Mouse (Mus musculus): ENCODE results near the gene Tmeff1.

The Tmeff1 gene

DNA sequence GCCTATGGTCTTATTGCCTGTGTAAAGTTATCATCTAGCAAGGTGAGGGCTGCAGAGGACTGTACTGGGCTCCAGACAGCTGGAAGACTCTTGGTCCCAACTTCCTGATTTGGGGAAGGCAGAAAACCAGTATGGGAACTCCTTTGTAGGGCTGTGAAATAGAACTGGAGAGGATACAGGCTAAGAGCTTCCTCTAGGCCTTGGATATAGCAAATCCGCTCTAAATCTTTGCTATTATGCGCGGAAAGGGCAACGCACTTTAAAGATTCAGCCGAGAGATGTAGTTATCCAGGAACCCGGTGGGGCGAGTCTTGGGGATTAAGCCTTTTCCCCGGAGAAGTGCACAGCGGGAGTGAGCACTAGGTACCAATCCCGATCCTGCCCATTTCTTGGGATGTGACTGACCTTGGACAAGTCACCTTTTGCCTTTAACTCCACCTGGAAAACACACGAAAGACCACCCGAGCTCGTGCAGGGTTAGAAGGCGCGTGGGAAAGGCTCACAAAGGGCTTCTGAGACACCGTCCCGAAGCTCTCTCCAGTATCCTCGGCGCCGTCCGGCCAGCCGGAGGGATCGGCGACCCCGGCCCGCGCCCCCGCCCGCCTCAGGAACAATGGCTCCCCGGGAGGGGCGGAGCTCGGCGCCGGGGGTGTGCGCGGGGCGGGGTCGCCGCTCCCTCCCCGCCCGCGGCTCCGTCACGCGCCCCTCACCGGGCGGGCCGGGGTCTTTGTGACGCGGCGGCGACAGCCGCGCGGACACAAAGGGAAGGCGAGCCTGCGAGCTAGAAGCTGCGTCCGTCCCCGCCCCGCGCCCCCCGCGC lies at the start of gene Tmeff1:
TSS of gene Tmeff1 (plus strand) at position 754 of the 820 bp plus-strand sequence.
- no peak for DNase-seq

DNA sequence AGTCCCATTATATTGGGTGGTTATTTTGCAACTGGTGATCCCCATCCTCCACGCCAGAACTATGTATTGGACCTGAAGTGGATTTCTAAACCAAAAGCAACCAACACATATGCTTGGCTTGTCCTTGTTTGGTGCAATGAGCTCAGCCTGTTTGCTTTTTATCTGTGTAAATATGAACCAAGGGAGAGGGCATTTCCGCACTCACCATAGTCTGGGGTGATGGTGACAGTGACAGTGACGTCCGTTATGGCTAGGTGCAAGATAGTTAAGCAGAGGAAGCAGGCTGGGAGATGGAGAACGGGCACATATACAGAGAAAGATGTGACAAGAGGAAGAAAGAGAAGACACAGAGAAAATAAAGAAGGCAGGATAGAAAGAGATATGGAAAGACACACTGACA lies 48.7 kb upstream of the Tmeff1 start:
- no peak for DNase-seq

DNA sequence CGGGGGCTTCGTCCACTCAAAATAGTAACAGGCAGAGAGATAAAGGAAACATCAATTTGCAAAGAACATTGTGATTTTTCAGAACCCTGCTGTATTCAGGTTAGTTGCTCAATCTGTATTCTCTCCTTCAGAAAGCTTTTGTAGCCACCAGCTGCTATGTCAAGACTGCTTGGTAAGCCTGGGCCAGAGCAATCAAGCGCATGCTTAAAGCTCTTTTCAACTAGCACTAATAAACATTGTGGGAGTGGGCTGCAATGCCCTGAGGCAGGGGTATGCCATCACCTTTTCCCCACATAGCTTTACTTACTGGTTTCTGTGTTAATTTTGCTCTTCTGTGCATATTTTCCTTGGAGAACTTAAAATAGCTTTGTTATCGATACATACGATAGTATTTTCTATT lies 48.0 kb upstream of the Tmeff1 start:
- no peak for DNase-seq

DNA sequence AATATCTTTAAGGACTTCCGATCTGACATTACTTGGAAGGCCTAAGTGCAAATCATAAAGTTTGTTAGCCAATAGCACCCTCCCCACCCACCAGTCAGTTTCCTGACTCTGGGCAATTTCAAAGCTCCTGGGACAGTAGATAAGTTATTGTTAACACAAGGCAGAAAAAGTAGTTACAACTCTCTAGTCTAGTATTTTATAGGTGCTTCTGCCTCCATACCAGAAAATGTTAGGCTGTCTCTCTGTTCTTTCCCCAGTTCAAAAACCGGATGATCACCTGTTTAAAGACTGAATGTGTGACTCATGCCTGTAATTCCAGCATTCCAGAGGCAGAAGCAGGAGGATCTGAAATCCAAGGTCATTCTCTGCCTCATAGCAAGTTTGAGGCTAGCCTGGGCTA lies 46.4 kb upstream of the Tmeff1 start:
- DNase-seq, result no peak

DNA sequence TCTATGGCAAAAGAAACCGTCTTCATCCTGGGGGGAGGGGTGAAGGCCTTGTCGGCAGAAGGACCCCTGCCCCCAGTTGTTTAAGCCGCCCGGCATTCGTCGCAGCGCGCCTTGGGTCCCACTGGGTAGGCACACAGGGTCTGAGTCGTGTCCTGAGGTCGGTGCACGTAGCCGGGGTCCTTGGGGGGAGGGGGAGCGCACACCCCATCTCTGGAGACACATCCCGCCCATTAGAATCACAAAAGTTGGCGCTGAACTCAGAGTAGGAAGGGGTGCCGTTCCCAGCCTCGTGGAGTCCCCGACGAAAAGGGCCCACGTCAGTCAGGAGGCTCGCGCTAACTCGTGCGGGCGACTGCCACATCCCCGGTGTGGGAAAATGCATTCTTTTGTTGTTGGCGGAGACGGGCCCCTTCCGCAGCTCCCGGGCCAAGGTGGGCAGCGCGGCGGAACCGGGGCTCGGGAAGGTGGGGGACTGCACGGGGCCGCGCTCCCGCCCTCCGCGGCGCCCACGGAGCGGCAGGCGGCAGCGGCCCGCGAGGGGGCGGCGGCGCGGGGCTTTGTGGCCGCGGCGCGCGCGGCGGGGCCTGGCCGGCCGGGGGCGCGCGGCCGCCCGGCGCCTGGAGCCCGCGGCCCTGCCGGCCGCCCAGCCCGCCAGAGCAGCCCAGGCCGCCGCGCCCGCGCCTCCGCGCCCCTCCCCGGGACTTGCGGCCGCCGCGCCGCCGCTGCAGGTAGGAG lies 45.0 kb upstream of the Tmeff1 start, which contains the start of gene Msantd3:
TSS of gene Msantd3 (plus strand) at position 95 of the 735 bp plus-strand sequence.
- DNase-seq, result no peak

DNA sequence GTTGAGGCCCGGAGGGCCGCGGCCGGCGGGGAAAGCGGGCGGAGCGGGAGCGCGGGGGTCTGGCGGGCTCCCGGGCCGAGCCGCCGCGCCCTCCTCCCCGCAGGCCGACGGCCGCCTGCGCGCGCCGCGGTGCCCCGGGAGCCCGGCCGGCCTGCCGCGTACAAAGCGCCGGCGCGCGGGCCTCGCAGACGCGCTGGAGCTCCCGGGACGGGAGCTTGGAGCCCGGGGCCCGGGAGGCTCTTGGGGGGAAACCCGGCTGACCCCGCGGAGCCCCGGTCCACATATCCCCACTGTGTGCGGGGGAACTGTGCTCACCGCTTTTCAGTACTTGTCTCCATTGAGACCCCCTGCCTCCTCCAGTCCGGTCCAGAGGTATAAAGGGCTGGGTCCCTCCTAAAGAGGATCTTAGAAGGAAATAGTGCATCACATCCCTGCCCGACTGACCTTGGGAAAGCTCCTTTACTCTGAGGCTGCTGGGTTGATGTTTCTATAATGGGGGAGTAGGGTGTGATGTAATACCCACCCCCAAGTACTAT lies 44.3 kb upstream of the Tmeff1 start:
- DNase-seq, result no peak

DNA sequence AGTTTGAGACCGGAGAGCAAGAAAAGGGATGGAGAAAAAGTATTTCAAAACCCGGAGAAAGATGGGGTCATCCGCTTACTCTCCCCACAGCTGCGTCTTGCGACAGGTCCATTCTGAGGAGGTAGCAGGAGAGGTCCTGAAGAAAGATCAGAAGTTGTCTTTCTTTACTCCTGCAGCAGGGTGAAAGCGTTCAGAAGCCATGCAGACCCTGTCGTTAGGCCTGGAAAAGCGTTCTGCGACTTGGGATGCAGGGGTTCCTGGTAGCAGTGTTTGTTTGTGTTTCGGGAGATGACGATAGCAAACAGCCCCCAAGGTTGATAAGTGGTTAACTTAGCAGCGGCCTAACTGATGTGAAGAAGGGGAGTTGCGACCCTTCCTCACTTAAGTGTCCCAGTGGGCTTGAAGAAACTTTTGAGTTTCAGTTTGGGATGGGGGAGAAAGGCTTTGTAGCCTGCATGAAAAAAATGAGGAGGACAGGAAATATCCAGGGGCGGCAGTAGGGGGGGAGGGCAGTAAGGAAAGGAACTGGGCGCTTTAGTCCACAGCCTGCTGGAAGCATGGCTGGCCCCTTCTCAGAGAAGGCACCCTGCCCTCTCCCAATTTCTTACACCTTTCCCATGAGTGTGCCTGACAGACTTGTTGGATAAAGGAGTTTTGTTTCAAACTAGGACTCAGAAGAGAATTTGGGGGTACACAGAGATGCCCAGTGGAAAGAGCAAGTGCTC lies 43.3 kb upstream of the Tmeff1 start:
- no peak for DNase-seq

DNA sequence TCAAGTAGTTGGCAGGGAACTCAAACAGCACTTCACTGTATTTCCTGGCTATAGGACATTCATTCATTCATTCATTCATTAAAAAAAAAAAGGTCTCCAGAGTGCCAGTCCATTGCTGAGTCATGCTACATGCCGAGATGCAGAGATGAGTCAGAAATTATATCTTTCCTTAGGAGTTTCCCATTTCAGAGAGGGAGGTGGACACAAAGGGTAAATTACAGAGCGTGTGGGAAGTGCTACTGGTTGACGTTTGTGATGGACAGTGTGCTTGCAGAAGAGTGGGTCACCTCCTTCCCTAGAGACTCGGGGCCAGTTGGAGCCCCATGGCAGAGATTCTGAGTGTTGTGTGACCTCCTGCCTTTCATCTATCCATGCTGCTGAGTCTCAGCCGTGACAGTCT lies 42.6 kb upstream of the Tmeff1 start:
- DNase-seq, result no peak

DNA sequence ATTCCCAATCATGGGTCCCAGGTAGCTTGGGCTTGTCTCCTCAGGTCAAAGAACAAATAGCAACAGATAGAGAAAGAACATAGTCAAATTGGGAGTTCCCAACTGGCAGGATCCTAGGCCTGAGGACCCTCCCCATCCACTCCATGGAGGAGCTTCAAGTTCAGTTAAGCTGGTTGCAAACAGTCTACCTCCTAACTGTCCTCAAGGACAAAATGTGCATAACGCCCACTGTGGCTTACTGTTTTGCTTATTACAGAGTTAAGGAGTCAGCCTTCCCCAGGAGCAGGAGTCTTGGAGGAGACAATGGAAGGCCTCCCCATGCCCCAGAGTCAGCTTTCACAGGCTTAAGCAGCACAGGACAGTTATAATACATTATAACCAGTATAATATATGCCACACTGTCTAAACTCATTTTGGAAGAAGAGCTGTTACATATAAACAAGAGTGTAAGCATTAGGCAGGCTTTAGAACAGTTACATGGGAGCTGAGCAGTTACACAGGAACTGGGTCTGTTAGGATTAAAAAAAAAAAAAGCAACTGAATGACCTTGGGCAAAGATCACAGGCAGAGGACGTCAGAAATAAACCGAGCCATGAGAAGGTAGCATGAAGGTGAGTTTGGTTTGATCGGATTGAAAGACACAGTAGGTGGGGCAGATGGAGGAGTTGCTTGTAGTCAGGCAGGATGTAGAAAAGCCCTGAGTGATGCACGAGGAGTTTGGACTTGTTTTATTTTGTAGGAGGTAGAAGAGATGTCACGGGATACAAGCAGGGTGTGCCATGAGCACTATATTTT lies 41.7 kb upstream of the Tmeff1 start:
- DNase-seq, result no peak

DNA sequence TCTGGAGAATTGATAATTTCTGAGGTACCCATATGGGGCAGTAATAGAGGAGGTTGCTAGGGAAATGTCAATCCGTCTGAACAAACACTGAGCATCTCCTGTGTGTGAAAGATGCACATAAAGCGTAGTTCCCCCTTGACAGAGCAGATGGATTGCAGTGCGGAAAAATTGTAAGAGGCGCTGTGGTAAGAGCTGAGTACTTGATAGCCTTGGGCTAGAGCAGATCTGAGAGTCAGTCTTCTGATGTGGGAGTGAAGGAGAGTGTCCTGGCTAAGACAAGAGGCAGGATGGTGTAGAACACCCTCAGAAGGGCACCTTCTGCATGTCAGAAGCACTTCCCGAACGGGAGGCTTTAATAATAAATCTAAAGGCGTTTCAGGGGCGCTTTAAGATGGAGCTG lies 40.8 kb upstream of the Tmeff1 start:
- DNase-seq, result no peak

DNA sequence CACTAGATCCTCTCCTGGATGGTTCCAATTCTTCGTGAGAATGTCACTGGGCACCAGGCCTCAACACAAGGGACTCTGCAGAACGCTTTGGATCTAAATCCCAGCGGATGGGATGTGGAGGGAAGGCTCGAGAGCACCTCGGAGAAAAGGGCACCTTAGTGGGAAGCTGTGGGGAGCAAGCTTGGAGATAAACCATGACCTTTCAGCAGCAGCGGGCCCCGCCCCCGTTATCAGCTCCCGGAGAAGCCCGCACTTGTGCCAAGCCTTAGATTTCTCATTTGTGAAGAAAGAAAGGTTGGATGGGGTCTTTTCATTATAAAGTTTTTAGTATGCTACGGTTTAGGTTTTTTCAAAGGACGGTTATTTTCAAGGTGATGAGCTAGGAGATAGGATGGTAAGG lies 39.0 kb upstream of the Tmeff1 start:
- no peak for DNase-seq

DNA sequence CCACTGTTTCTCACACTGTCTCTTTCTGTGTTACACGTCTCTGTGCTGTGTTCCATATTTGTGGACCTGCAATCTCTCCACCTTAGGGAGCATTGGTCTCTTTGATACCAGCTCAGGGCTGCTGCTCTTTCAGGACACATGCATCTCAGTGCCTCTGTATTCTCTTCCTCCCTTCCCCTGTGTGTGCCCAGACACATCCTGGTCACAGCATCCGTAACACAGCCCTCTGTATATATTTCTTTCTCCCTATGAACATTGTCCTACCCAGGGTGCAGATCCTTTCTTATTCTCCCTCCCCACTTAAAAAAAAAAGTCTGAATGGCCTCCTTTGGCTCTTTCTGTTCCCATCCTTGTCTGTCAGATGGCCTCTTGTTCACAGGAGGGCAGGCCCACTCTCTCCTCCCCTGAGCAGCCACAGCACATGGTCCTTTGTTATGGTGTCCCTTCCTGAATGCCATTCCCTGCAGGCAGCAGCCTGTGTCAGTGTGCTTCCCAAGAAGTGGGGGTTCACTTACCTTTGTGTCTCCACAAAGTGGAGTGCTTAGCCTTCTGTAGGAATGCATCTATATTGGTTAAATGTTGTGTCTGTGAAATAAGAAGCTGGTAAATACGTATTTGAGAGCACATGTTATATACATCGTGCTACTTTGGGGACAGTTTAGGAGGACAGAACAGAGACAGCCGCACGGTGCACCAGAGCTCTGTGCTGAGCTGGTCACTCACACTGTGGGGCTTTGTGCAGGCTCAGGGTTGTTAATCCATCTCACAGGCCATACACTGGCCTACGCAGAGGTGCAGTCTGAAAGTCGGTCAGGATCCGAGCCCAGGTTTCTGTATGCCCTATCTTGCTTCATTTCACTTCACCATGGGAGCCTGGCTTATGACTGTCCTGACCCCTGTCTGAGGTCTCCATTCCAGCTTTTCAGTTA lies 38.1 kb upstream of the Tmeff1 start:
- no peak for DNase-seq

DNA sequence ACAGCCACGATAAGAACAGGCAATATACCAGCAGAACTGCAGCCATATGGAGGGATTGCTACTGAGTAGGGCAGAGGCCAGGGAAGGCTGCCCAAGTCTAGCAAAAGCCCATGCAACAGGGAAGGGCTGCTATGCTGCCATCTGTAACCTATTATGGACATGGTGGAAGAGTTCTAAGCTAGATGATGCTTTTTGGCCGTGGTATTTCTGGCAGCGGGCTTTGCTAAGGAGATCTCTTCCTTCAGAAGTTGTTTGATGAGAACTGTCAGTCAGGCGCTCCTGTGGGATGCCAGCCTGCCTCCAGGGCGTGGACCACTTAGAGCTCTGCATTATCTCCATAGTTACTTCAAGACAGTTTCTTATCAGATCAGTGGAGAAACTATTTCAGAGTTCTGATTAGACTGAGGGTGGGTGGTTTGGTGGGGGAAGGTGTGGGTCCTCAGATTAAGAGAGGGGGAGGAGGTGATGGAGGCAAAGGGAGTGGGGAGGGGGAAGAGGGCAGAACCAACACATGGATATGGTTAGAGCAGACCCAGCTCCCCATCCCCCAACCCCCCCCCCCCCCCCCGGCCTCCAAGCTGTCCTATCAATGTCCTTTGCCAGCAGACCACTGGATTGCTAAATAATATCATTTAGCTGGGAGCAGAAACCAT lies 36.5 kb upstream of the Tmeff1 start:
- DNase-seq, result no peak

DNA sequence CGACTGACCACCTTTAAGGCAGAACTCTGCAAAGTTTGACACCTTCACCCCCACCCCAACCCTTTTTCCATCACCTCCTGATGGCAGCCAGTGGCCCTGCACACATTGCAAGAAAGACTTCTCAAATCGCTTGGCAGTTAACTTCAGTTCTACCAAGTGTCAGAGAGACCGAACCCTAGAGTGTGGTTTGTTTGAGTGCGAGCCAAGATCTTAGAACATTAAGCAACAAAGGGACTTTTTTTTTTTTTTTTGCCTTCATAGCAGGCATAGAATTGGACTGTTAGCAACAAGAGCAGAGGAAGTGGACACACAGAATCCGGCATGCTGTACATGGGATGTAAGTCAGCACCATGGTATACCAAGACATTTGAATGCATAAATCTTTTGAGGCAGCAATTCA lies 35.3 kb upstream of the Tmeff1 start:
- DNase-seq, result no peak

DNA sequence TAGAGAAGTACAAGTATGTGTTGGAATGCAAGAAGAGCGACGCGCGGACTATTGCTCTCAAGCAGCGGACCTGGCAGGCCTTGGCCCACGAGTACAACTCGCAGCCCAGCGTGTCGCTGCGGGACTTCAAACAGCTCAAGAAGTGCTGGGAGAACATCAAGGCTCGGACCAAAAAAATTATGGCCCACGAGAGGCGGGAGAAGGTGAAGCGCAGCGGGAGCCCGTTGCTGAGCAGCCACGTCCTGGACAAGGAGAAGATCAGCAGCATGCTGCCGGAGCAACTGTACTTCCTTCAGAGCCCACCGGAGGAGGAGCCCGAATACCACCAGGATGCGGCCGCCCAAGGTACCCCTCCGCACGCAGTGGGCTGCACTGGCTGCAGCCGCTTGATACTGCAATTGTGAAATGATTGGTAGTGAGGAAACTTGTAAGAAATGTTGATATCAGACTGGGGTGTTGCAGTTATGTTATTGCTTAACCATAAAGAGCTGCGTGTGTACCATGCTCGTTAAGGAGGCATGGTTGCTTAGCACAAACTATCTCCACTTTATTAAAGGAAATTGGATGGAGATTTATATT lies 32.4 kb upstream of the Tmeff1 start:
- no peak for DNase-seq

DNA sequence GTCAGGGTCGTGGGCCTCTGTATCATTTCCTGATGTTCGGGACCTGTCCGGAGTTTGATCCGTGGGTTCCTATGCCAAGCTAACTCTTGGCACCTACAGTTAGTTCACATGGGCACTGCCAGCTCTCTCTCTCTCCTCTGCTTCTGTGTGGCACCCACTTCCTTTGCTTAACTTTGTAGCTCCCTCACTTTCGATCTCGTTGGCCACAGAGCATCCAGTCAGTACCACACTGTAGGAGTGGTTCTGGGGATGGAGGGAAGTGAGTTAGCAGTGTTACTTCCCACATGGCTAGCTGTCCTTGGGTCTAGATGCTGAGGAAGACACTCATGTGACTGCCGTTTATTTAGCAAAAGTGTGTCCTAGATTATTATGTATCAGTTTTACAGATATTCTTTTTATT lies 30.8 kb upstream of the Tmeff1 start:
- DNase-seq, result no peak

DNA sequence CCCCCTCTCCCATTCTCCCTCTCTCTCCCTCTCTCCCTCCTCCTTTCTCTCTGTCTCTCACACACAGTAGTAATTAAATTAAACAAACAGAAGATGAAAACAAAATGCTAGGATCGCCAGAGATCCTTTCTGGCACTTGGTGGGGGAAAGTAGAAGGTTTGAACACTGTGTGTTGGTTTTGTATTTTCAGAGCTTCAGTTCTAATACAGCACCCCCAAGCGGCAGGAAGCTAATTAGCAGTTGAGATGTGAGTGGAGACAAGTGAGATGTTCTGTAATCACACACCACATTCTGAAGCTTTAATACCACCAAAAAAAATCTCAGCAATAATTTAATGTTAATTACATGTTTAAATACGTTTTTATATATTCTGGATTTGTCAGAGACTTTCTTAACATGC lies 29.2 kb upstream of the Tmeff1 start:
- DNase-seq, result peak in 1 of 2 experiments; percentile 47

DNA sequence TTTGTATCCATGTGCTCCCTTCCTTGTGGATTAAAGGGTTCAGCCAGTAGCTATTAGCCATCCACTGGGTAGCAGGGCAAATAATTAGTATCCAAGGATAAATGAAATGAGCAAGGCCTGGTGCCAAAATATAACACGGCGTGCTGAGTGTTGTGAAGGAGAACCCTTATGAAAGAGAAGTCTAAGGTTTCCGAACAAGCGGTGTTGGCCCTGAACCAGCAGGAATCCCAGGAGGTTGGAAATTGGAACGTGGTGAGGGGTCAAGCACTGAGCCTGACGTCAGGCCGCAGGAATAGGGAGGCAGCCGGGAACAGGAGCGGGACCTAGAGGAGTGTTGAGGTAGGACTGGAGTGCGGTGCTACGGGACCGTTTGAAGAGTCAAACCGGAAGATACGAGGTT lies 25.3 kb upstream of the Tmeff1 start:
- DNase-seq, result no peak

DNA sequence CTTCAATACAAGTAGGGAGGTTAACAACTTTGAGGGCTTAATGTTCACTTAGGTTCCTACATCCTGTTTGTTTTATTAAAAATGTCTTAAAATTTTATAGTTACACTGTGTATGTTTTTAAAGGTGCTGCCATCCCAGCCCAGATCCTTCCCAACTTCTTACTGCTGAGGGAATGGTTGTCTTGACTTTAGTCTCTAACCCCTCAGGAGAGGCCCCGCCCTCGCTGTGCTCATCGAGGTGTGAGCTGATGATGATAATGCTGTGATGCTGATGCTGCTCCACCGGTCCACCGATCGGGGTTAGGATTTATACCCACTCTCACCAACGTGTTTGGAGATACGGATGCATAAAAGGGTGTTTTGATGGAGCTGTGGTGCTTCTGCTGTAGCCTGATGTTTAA lies 23.1 kb upstream of the Tmeff1 start:
- DNase-seq, result no peak

DNA sequence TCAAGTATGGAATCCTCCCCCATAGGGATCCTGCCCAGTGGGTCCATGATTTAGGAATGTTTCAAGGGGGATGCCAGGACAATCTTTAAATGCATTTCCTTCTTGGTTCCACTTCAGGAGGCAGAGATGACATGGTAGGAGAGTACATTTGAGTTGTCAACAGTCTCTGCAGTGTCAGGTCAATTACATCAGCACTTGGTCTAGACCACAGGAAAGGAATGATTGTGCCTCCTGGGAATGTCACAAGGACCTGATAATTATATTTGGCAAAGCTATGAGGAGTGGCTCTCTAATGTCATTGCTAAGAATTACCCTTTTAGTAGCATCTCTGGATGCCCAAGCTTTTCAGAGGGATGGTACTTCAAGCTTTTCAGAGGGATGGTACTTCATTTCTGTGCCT lies 20.0 kb upstream of the Tmeff1 start:
- DNase-seq, result no peak

DNA sequence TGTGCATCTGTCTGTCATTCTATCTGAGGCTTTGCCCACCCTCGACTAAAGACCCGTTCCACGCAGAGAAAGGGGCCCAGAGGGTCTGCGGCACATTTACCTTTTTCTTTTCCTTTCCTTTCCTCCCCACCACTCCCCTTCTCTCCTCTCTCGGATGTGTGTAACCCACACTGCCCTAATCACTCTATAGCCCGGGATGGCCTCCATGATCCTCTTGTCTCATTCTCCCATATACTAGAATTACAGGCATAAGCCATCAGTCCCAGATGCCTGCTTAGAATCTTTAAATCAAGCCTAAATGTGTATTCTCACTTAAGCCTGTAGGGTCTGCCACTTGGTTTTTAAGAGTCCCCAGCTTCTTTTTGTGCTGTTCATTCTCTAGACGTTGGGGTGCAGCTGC lies 8.6 kb upstream of the Tmeff1 start:
- no peak for DNase-seq
